In genomic region chr7:127016486-127016938, GRCm38 (mm10) we compare ENCODE assay signal across 8 mouse cellular contexts. TPM values are rescaled to one million over a fixed set of nuclear protein-coding genes. Genes with fewer than 3 reads are reported as not detected.
DNase-seq lines count a peak whose midpoint lies in the region; ATAC-seq and TF ChIP-seq lines count a peak whose summit lies in the region.

No protein-coding gene starts in this region.

- peak overlapping the region; percentile 87 for H3K4me2 ChIP-seq in hindbrain, embryonic 12.5 days (replicated peaks)
- peak overlapping the region; percentile 88 for H3K4me2 ChIP-seq in lung, postnatal 0 days (replicated peaks; ENCODE audit: low read depth, low read length)

- WGBS in hindbrain, embryonic 12.5 days: under 1% methylated on average over 22 of the region's 22 CpGs
- under 1% methylated on average over 21 of the region's 22 CpGs for WGBS in lung, postnatal 0 days

- H3K9ac ChIP-seq in hindbrain, embryonic 12.5 days: peak overlapping the region; percentile 82
- H3K9ac ChIP-seq in lung, postnatal 0 days (replicated peaks; ENCODE audit: low read depth): peak overlapping the region; percentile 62

- peak overlapping the region; percentile 85 for H3K27ac ChIP-seq in hindbrain, embryonic 12.5 days
- H3K27ac ChIP-seq in lung, postnatal 0 days (ENCODE audit: low read length): peak overlapping the region; percentile 92

- H3K4me3 ChIP-seq in E14TG2a.4 (replicated peaks; ENCODE audit: low read length): peak overlapping the region; percentile 97
- peak overlapping the region; percentile 62 for H3K4me3 ChIP-seq in hindbrain, embryonic 12.5 days
- peak overlapping the region; percentile 62 for H3K4me3 ChIP-seq in lung, postnatal 0 days (ENCODE audit: low read depth, low read length)

- no peak for TF ChIP-seq CTCF in E14TG2a.4 (conservative IDR thresholded peaks at IDR 0.05; ENCODE audit: low read length)
- TF ChIP-seq CTCF in lung, postnatal 0 days (IDR thresholded peaks at IDR 0.05): no peak

- intact Hi-C loops in heart, postnatal 25 days (cut with DNase I): no loop called here

- no peaks in the 10 kb centered on the region for H3K9me3 ChIP-seq in E14TG2a.4 (ENCODE audit: low read length)
- H3K9me3 ChIP-seq in hindbrain, embryonic 12.5 days (replicated peaks): no peaks in the 10 kb centered on the region
- no peaks in the 10 kb centered on the region for H3K9me3 ChIP-seq in lung, postnatal 0 days (ENCODE audit: low read length)

- peak; percentile 99 for DNase-seq in heart, adult 11 months
- DNase-seq in heart, postnatal 25 days (ENCODE audit: low spot score): no peak
- peak; percentile 78 to 80 for DNase-seq in cerebellum, postnatal 25 days
- peak; percentile 72 for DNase-seq in lung, postnatal 0 days (ENCODE audit: low spot score)
- DNase-seq in right cerebral cortex, postnatal 14 days: peak; percentile 54
- no peak for DNase-seq in layer of hippocampus, adult 18-20 months (ENCODE audit: low spot score in 2 of 2)

- TF ChIP-seq EP300 in lung, postnatal 0 days (IDR thresholded peaks at IDR 0.05): no peak

- ATAC-seq in hindbrain, embryonic 12.5 days (ENCODE audit: low FRiP score): peak; percentile 61
- ATAC-seq in lung, postnatal 0 days: peak; percentile 49

- H3K36me3 ChIP-seq in E14TG2a.4 (ENCODE audit: insufficient read depth, low read length): peaks cover 55% of the 10 kb centered on the region
- peaks cover 38% of the 10 kb centered on the region for H3K36me3 ChIP-seq in hindbrain, embryonic 12.5 days
- no peaks in the 10 kb centered on the region for H3K36me3 ChIP-seq in lung, postnatal 0 days (ENCODE audit: insufficient read depth, low read length)

- peaks cover 84% of the 10 kb centered on the region for H3K4me1 ChIP-seq in E14TG2a.4 (replicated peaks; ENCODE audit: low read depth, low read length)
- H3K4me1 ChIP-seq in hindbrain, embryonic 12.5 days: peaks cover 61% of the 10 kb centered on the region
- H3K4me1 ChIP-seq in lung, postnatal 0 days (ENCODE audit: insufficient read depth, low read depth, low read length): peaks cover 7% of the 10 kb centered on the region; the same call in 1 of the 2 replicates

- H3K27me3 ChIP-seq in E14TG2a.4 (ENCODE audit: insufficient read depth, low read length): no peaks in the 10 kb centered on the region
- H3K27me3 ChIP-seq in hindbrain, embryonic 12.5 days: no peaks in the 10 kb centered on the region
- no peaks in the 10 kb centered on the region for H3K27me3 ChIP-seq in lung, postnatal 0 days (replicated peaks; ENCODE audit: insufficient read depth, low read length)

RNA-seq across cellular contexts. Expression of gene Pagr1b, which starts 0.2 kb away (rescaled TPM):
- total RNA-seq in heart, postnatal 25 days (2021): 1 to 10 TPM in 1 of 2 experiments, not detected in 1; 1.7 TPM
- polyA plus RNA-seq in hindbrain, embryonic 12.5 days (2016; fragmentation: Nextera tagmentation; extraction: Ambion mirVana): 0.72 and 1.3 TPM in 2 replicates
- polyA plus RNA-seq in lung, postnatal 0 days (2015; fragmentation: Nextera tagmentation; extraction: Ambion mirVana): 1.00 and 1.1 TPM in 2 replicates
- total RNA-seq in layer of hippocampus, adult 18-20 months (2021): not detected

RNA-seq across cellular contexts. Expression of gene Pagr1a, which starts 0.6 kb away (rescaled TPM):
- total RNA-seq in heart, postnatal 25 days (2021): 10 to 100 TPM; 12.5 to 12.9 TPM
- 46.6 and 51.6 TPM in 2 replicates for polyA plus RNA-seq in hindbrain, embryonic 12.5 days (2016; fragmentation: Nextera tagmentation; extraction: Ambion mirVana)
- polyA plus RNA-seq in lung, postnatal 0 days (2015; fragmentation: Nextera tagmentation; extraction: Ambion mirVana): 20.7 and 28.3 TPM in 2 replicates
- 10 to 100 TPM; 16.7 to 17.4 TPM for total RNA-seq in layer of hippocampus, adult 18-20 months (2021)

RNA-seq across cellular contexts. Expression of gene Mvp, which starts 2.1 kb away (rescaled TPM):
- 10 to 100 TPM; 44.9 to 47.3 TPM for total RNA-seq in heart, postnatal 25 days (2021)
- 6.8 and 7.2 TPM in 2 replicates for polyA plus RNA-seq in hindbrain, embryonic 12.5 days (2016; fragmentation: Nextera tagmentation; extraction: Ambion mirVana)
- polyA plus RNA-seq in lung, postnatal 0 days (2015; fragmentation: Nextera tagmentation; extraction: Ambion mirVana): 44.6 and 50.3 TPM in 2 replicates
- total RNA-seq in layer of hippocampus, adult 18-20 months (2021): 10 to 100 TPM in 1 of 2 experiments, 1 to 10 TPM in 1; 8.5 to 10.0 TPM

RNA-seq across cellular contexts. Expression of gene Gm42742, which starts 4.4 kb away (rescaled TPM):
- total RNA-seq in heart, postnatal 25 days (2021): 10 to 100 TPM; 21.5 to 22.6 TPM
- 63.8 and 69.6 TPM in 2 replicates for polyA plus RNA-seq in hindbrain, embryonic 12.5 days (2016; fragmentation: Nextera tagmentation; extraction: Ambion mirVana)
- polyA plus RNA-seq in lung, postnatal 0 days (2015; fragmentation: Nextera tagmentation; extraction: Ambion mirVana): 28.5 and 29.3 TPM in 2 replicates
- 10 to 100 TPM; 61.2 to 65.1 TPM for total RNA-seq in layer of hippocampus, adult 18-20 months (2021)

RNA-seq across cellular contexts. Expression of gene Prrt2, which starts 4.5 kb away (rescaled TPM):
- total RNA-seq in heart, postnatal 25 days (2021): 1 to 10 TPM in 1 of 2 experiments, under 1 TPM in 1; 0.60 to 1.2 TPM
- 7.1 and 9.6 TPM in 2 replicates for polyA plus RNA-seq in hindbrain, embryonic 12.5 days (2016; fragmentation: Nextera tagmentation; extraction: Ambion mirVana)
- 1.0 and 1.3 TPM in 2 replicates for polyA plus RNA-seq in lung, postnatal 0 days (2015; fragmentation: Nextera tagmentation; extraction: Ambion mirVana)
- 100 to 1,000 TPM; 246 to 261 TPM for total RNA-seq in layer of hippocampus, adult 18-20 months (2021)

Comparison
In these comparisons a context has a peak if more than half of its experiments do, and no peak if none do; other contexts are left out.
1. DNase-seq: peak in heart, adult 11 months (single experiment), cerebellum, postnatal 25 days (2 of 2), lung, postnatal 0 days (single experiment) and right cerebral cortex, postnatal 14 days (single experiment); none in heart, postnatal 25 days (single experiment) and layer of hippocampus, adult 18-20 months (0 of 2).
2. RNA of gene Mvp, which starts 2.1 kb away (total RNA-seq): 44.9 to 47.3 TPM in heart, postnatal 25 days; 8.5 to 10.0 TPM in layer of hippocampus, adult 18-20 months; every median in the first group is over 4 times any median in the second.
3. Peak in every context shown above with its lines, with median percentiles within 50 percentile points of each other: H3K4me3 ChIP-seq.